In genomic region chr1:186182498-186183203, GRCm38 (mm10) we compare ENCODE assay signal across 8 mouse cellular contexts.
DNase-seq lines count a peak whose midpoint lies in the region; ATAC-seq lines count a peak whose summit lies in the region.

No protein-coding gene starts in this region.

- DNase-seq in brain, adult 2 months (ENCODE audit: low read depth, low spot score) = peak; percentile 62
- no peak for DNase-seq in forebrain, embryonic 11.5 days (ENCODE audit: low spot score)
- peak; percentile 89 for DNase-seq in kidney, postnatal 14 days
- DNase-seq in liver, embryonic 11.5 days (ENCODE audit: low spot score) = peak; percentile 35
- peak; percentile 41 for DNase-seq in urinary bladder, postnatal 25 days (ENCODE audit: low spot score)
- DNase-seq in thymus, postnatal 10 days (ENCODE audit: low spot score in 2 of 2) = no peak

- H3K9ac ChIP-seq in forebrain, embryonic 11.5 days (ENCODE audit: low read length) = peak overlapping the region; percentile 3; the same call in 1 of the 2 replicates
- peak overlapping the region; percentile 10; the same call in 1 of the 2 replicates for H3K9ac ChIP-seq in heart, embryonic 16.5 days (ENCODE audit: low read length)
- no peak overlapping the region for H3K9ac ChIP-seq in liver, embryonic 11.5 days (ENCODE audit: low read depth, low read length)
- H3K9ac ChIP-seq in neural tube, embryonic 12.5 days = peak overlapping the region; percentile 10; the same call in 1 of the 2 replicates

- 49% methylated on average over 23 of the region's 23 CpGs for WGBS in forebrain, embryonic 11.5 days
- WGBS in heart, embryonic 16.5 days = 32% methylated on average over 23 of the region's 23 CpGs
- 49% methylated on average over 23 of the region's 23 CpGs for WGBS in liver, embryonic 11.5 days
- WGBS in neural tube, embryonic 12.5 days = 35% methylated on average over 23 of the region's 23 CpGs

- peak; percentile 75 for ATAC-seq in forebrain, embryonic 11.5 days (replicated peaks; ENCODE audit: low FRiP score)
- peak; percentile 52 for ATAC-seq in heart, embryonic 16.5 days (replicated peaks; ENCODE audit: extremely low read depth, insufficient read depth, low FRiP score)
- no peak; the same call in 1 of the 2 replicates for ATAC-seq in liver, embryonic 11.5 days (replicated peaks; ENCODE audit: low FRiP score)
- peak; percentile 86 for ATAC-seq in neural tube, embryonic 12.5 days (ENCODE audit: low FRiP score, low read depth)

- H3K27me3 ChIP-seq in forebrain, embryonic 11.5 days (ENCODE audit: control insufficient read depth, insufficient read depth, low read length) = no peaks in the 10 kb centered on the region
- no peaks in the 10 kb centered on the region for H3K27me3 ChIP-seq in heart, embryonic 16.5 days (ENCODE audit: control insufficient read depth, insufficient read depth, low read length)
- H3K27me3 ChIP-seq in liver, embryonic 11.5 days (replicated peaks; ENCODE audit: control insufficient read depth, insufficient read depth, low read length) = no peaks in the 10 kb centered on the region
- H3K27me3 ChIP-seq in neural tube, embryonic 12.5 days (replicated peaks) = no peaks in the 10 kb centered on the region

- H3K4me1 ChIP-seq in forebrain, embryonic 11.5 days (replicated peaks; ENCODE audit: control insufficient read depth, insufficient read depth, low read length) = 0 out of 2 replicates have a peak, but pooled peaks cover 3% of the 10 kb centered on the region
- H3K4me1 ChIP-seq in heart, embryonic 16.5 days (ENCODE audit: control insufficient read depth, insufficient read depth, low read length) = no peaks in the 10 kb centered on the region
- no peaks in the 10 kb centered on the region for H3K4me1 ChIP-seq in liver, embryonic 11.5 days (replicated peaks; ENCODE audit: control insufficient read depth, insufficient read depth, low read length)
- H3K4me1 ChIP-seq in neural tube, embryonic 12.5 days = peaks cover 15% of the 10 kb centered on the region

- H3K4me3 ChIP-seq in forebrain, embryonic 11.5 days (ENCODE audit: low read depth, low read length) = no peak overlapping the region
- H3K4me3 ChIP-seq in heart, embryonic 16.5 days (ENCODE audit: low read length) = no peak overlapping the region
- 0 out of 2 replicates have a peak overlapping the region, but pooled peaks have one; percentile 12 for H3K4me3 ChIP-seq in liver, embryonic 11.5 days (ENCODE audit: low read depth, low read length)
- no peak overlapping the region for H3K4me3 ChIP-seq in neural tube, embryonic 12.5 days

- no peaks in the 10 kb centered on the region for H3K9me3 ChIP-seq in forebrain, embryonic 11.5 days (ENCODE audit: control insufficient read depth, low read length)
- no peaks in the 10 kb centered on the region for H3K9me3 ChIP-seq in heart, embryonic 16.5 days (replicated peaks; ENCODE audit: control insufficient read depth, low read length)
- H3K9me3 ChIP-seq in liver, embryonic 11.5 days (ENCODE audit: control insufficient read depth, low read length) = no peaks in the 10 kb centered on the region
- H3K9me3 ChIP-seq in neural tube, embryonic 12.5 days = no peaks in the 10 kb centered on the region

- H3K27ac ChIP-seq in forebrain, embryonic 11.5 days (ENCODE audit: low read depth, low read length) = no peak overlapping the region
- H3K27ac ChIP-seq in heart, embryonic 16.5 days (ENCODE audit: low read length) = no peak overlapping the region
- no peak overlapping the region for H3K27ac ChIP-seq in liver, embryonic 11.5 days (ENCODE audit: low read depth, low read length)
- no peak overlapping the region for H3K27ac ChIP-seq in neural tube, embryonic 12.5 days

- 0 out of 2 replicates have a peak overlapping the region, but pooled peaks have one; percentile 15 for H3K4me2 ChIP-seq in forebrain, embryonic 11.5 days (ENCODE audit: low read depth, low read length, severe bottlenecking)
- H3K4me2 ChIP-seq in heart, embryonic 16.5 days (ENCODE audit: low read depth, low read length) = peak overlapping the region; percentile 44
- H3K4me2 ChIP-seq in liver, embryonic 11.5 days = peak overlapping the region; percentile 48
- peak overlapping the region; percentile 45 for H3K4me2 ChIP-seq in neural tube, embryonic 12.5 days (replicated peaks)

- H3K36me3 ChIP-seq in forebrain, embryonic 11.5 days (ENCODE audit: control insufficient read depth, insufficient read depth, low read length) = no peaks in the 10 kb centered on the region
- H3K36me3 ChIP-seq in heart, embryonic 16.5 days (ENCODE audit: control insufficient read depth, insufficient read depth) = no peaks in the 10 kb centered on the region
- no peaks in the 10 kb centered on the region for H3K36me3 ChIP-seq in liver, embryonic 11.5 days (ENCODE audit: control insufficient read depth, insufficient read depth, low read length)
- H3K36me3 ChIP-seq in neural tube, embryonic 12.5 days = no peaks in the 10 kb centered on the region

Comparison
In these comparisons a context has a peak if more than half of its experiments do, and no peak if none do; other contexts are left out.
1. DNase-seq: peak in brain, adult 2 months (single experiment), kidney, postnatal 14 days (single experiment), liver, embryonic 11.5 days (single experiment) and urinary bladder, postnatal 25 days (single experiment); none in forebrain, embryonic 11.5 days (single experiment) and thymus, postnatal 10 days (0 of 2).
2. Peak in every context shown above with its lines, with median percentiles within 50 percentile points of each other: H3K4me2 ChIP-seq.